Mouse (Mus musculus): ENCODE results near the gene Ticrr. TPM values are rescaled to one million over a fixed set of nuclear protein-coding genes. Genes with fewer than 3 reads are reported as not detected.

Gene Ticrr
- polyA plus RNA-seq, 1 experiment from 2014 or later: 0.87 TPM

- Histone ChIP-seq H3K36me3 (ENCODE audit: control insufficient read depth, insufficient read depth, low read length) (no peaks in the 10 kb centered on the region), H3K9me3 (replicated peaks; ENCODE audit: control insufficient read depth, low read length, poor library complexity, severe bottlenecking) (no peaks in the 10 kb centered on the region), H3K4me1 (ENCODE audit: control insufficient read depth, insufficient read depth, low read length) (peaks cover 13% of the 10 kb centered on the region), H3K27me3 (ENCODE audit: control insufficient read depth, insufficient read depth, low read depth, low read length) (no peaks in the 10 kb centered on the region), H3K9ac (ENCODE audit: low read depth, low read length) (peak overlapping the region; percentile 64), H3K4me2 (ENCODE audit: low read length) (peak overlapping the region; percentile 73), H3K27ac (ENCODE audit: low read length) (no peak overlapping the region), H3K4me3 (ENCODE audit: low read depth, low read length) (peak overlapping the region; percentile 47)
- ATAC-seq: no peak
- 25% methylated on average over 17 of the region's 17 CpGs for WGBS
Observed at GRCm38 (mm10) chr7:79710831-79711230, 50.8 kb downstream of the Ticrr start.

- Histone ChIP-seq H3K4me2 (ENCODE audit: low read length) (peak within 1 kb of the TSS; percentile 94), H3K36me3 (ENCODE audit: control insufficient read depth, insufficient read depth, low read length) (no peaks in the 10 kb centered on the region), H3K27ac (ENCODE audit: low read length) (no peak within 1 kb of the TSS), H3K4me1 (ENCODE audit: control insufficient read depth, insufficient read depth, low read length) (peaks cover 9% of the 10 kb centered on the region; the same call in 1 of the 2 replicates), H3K27me3 (ENCODE audit: control insufficient read depth, insufficient read depth, low read depth, low read length) (no peaks in the 10 kb centered on the region), H3K9me3 (replicated peaks; ENCODE audit: control insufficient read depth, low read length, poor library complexity, severe bottlenecking) (no peaks in the 10 kb centered on the region), H3K4me3 (ENCODE audit: low read depth, low read length) (peak within 1 kb of the TSS; percentile 62), H3K9ac (ENCODE audit: low read depth, low read length) (peak within 1 kb of the TSS; percentile 67)
- ATAC-seq: peak; percentile 74
- under 1% methylated on average over 45 of the region's 55 CpGs for WGBS
Observed at GRCm38 (mm10) chr7:79715187-79715981, 55.4 kb downstream of the Ticrr start, which contains the start of gene Kif7. Kif7 (minus strand) TSS chr7:79715720.

GRCm38 (mm10) chr7:79721386-79721977 is 61.5 kb downstream of the Ticrr start:
- 1% methylated on average over 44 of the region's 48 CpGs for WGBS
- peak; percentile 85 for ATAC-seq
- Histone ChIP-seq H3K4me2 (ENCODE audit: low read length) (peak overlapping the region; percentile 93), H3K9me3 (replicated peaks; ENCODE audit: control insufficient read depth, low read length, poor library complexity, severe bottlenecking) (no peaks in the 10 kb centered on the region), H3K4me3 (ENCODE audit: low read depth, low read length) (peak overlapping the region; percentile 72), H3K27ac (ENCODE audit: low read length) (peak overlapping the region; percentile 58; the same call in 1 of the 2 replicates), H3K9ac (ENCODE audit: low read depth, low read length) (peak overlapping the region; percentile 91), H3K36me3 (ENCODE audit: control insufficient read depth, insufficient read depth, low read length) (no peaks in the 10 kb centered on the region), H3K27me3 (ENCODE audit: control insufficient read depth, insufficient read depth, low read depth, low read length) (peaks cover 19% of the 10 kb centered on the region), H3K4me1 (ENCODE audit: control insufficient read depth, insufficient read depth, low read length) (no peaks in the 10 kb centered on the region)

- Histone ChIP-seq H3K9me3 (replicated peaks; ENCODE audit: control insufficient read depth, low read length, poor library complexity, severe bottlenecking) (no peaks in the 10 kb centered on the region), H3K9ac (ENCODE audit: low read depth, low read length) (no peak overlapping the region), H3K4me1 (ENCODE audit: control insufficient read depth, insufficient read depth, low read length) (no peaks in the 10 kb centered on the region), H3K27ac (ENCODE audit: low read length) (no peak overlapping the region), H3K36me3 (ENCODE audit: control insufficient read depth, insufficient read depth, low read length) (no peaks in the 10 kb centered on the region), H3K4me2 (ENCODE audit: low read length) (no peak overlapping the region), H3K27me3 (ENCODE audit: control insufficient read depth, insufficient read depth, low read depth, low read length) (peaks cover 17% of the 10 kb centered on the region), H3K4me3 (ENCODE audit: low read depth, low read length) (no peak overlapping the region)
- ATAC-seq: no peak
- 12% methylated on average over 2 of the region's 2 CpGs for WGBS
Observed at GRCm38 (mm10) chr7:79727091-79727490, 67.1 kb downstream of the Ticrr start.

GRCm38 (mm10) chr7:79728219-79728618 is 68.2 kb downstream of the Ticrr start:
- H3K27ac ChIP-seq (ENCODE audit: low read length): no peak overlapping the region
- 29% methylated on average over 6 of the region's 6 CpGs for WGBS
- H3K9ac ChIP-seq (ENCODE audit: low read depth, low read length): no peak overlapping the region
- H3K27me3 ChIP-seq (ENCODE audit: control insufficient read depth, insufficient read depth, low read depth, low read length): peaks cover 6% of the 10 kb centered on the region
- no peak; the same call in 1 of the 2 replicates for ATAC-seq
- H3K4me2 ChIP-seq (ENCODE audit: low read length): no peak overlapping the region
- H3K4me1 ChIP-seq (ENCODE audit: control insufficient read depth, insufficient read depth, low read length): no peaks in the 10 kb centered on the region
- H3K36me3 ChIP-seq (ENCODE audit: control insufficient read depth, insufficient read depth, low read length): no peaks in the 10 kb centered on the region
- H3K9me3 ChIP-seq (replicated peaks; ENCODE audit: control insufficient read depth, low read length, poor library complexity, severe bottlenecking): no peaks in the 10 kb centered on the region
- H3K4me3 ChIP-seq (ENCODE audit: low read depth, low read length): no peak overlapping the region

- Histone ChIP-seq H3K9ac (ENCODE audit: low read depth, low read length) (no peak overlapping the region), H3K4me1 (ENCODE audit: control insufficient read depth, insufficient read depth, low read length) (no peaks in the 10 kb centered on the region), H3K4me3 (ENCODE audit: low read depth, low read length) (no peak overlapping the region), H3K27me3 (ENCODE audit: control insufficient read depth, insufficient read depth, low read depth, low read length) (peaks cover 4% of the 10 kb centered on the region; the same call in 1 of the 2 replicates), H3K4me2 (ENCODE audit: low read length) (no peak overlapping the region), H3K9me3 (replicated peaks; ENCODE audit: control insufficient read depth, low read length, poor library complexity, severe bottlenecking) (no peaks in the 10 kb centered on the region), H3K27ac (ENCODE audit: low read length) (no peak overlapping the region), H3K36me3 (ENCODE audit: control insufficient read depth, insufficient read depth, low read length) (no peaks in the 10 kb centered on the region)
- 7% methylated on average over 8 of the region's 8 CpGs for WGBS
- no peak for ATAC-seq
Observed at GRCm38 (mm10) chr7:79729169-79729568, 69.2 kb downstream of the Ticrr start.

- H3K27me3 ChIP-seq (ENCODE audit: control insufficient read depth, insufficient read depth, low read depth, low read length): peaks cover 4% of the 10 kb centered on the region; the same call in 1 of the 2 replicates
- no peak overlapping the region for H3K4me2 ChIP-seq (ENCODE audit: low read length)
- H3K36me3 ChIP-seq (ENCODE audit: control insufficient read depth, insufficient read depth, low read length): no peaks in the 10 kb centered on the region
- no peak overlapping the region for H3K27ac ChIP-seq (ENCODE audit: low read length)
- no peak overlapping the region for H3K9ac ChIP-seq (ENCODE audit: low read depth, low read length)
- H3K4me3 ChIP-seq (ENCODE audit: low read depth, low read length): no peak overlapping the region
- no peaks in the 10 kb centered on the region for H3K4me1 ChIP-seq (ENCODE audit: control insufficient read depth, insufficient read depth, low read length)
- H3K9me3 ChIP-seq (replicated peaks; ENCODE audit: control insufficient read depth, low read length, poor library complexity, severe bottlenecking): no peaks in the 10 kb centered on the region
- ATAC-seq: no peak
- 72% methylated on average over 11 of the region's 11 CpGs for WGBS
Observed at GRCm38 (mm10) chr7:79729743-79730370, 69.9 kb downstream of the Ticrr start.

- Histone ChIP-seq H3K9ac (ENCODE audit: low read depth, low read length) (no peak overlapping the region), H3K4me2 (ENCODE audit: low read length) (no peak overlapping the region), H3K27me3 (ENCODE audit: control insufficient read depth, insufficient read depth, low read depth, low read length) (no peaks in the 10 kb centered on the region; the same call in 1 of the 2 replicates), H3K9me3 (replicated peaks; ENCODE audit: control insufficient read depth, low read length, poor library complexity, severe bottlenecking) (no peaks in the 10 kb centered on the region), H3K27ac (ENCODE audit: low read length) (no peak overlapping the region), H3K4me3 (ENCODE audit: low read depth, low read length) (no peak overlapping the region), H3K4me1 (ENCODE audit: control insufficient read depth, insufficient read depth, low read length) (no peaks in the 10 kb centered on the region), H3K36me3 (ENCODE audit: control insufficient read depth, insufficient read depth, low read length) (no peaks in the 10 kb centered on the region)
- 74% methylated on average over 13 of the region's 13 CpGs for WGBS
- ATAC-seq: no peak
Observed at GRCm38 (mm10) chr7:79731438-79731837, 71.4 kb downstream of the Ticrr start.
